Mouse (Mus musculus): ENCODE measurements around the gene Cradd.

Cradd gene

DNA sequence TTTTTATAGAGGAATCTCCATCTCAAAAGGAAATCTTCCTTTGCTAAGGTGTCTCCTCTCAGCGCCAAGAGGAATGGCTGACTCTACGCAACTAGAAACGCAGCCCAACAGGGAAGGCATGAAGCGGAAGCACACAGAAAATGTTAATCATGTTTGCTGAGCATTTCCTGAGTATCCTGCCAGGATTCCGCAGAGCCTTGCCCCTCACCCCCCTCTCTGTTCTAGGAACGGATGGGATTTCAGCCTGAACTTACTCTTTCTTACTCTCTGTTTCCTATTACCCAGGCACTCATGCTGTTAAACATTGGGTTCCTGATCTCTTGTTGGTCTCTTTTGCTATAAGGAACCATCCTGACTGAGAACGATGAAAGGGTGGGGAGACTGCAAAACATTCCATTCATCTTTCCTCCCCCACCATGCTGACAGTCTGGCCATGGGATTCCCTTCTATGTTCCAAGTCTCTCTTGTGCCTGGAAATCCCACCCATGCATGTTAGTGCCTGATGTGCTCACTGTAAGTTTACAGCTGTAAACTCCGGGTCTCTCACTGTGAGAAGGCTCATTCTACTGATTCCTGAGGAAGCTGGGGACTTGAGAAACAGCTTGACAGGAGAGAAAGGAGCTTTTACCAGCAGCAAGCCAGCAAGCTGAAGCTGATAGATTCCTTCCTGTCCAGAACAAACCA lies 161.1 kb downstream of the Cradd start:
- DNase-seq (ENCODE audit: low read depth, low spot score) = no peak

- no peak for DNase-seq (ENCODE audit: low read depth, low spot score)
These were observed 164.2 kb downstream of the Cradd start for GRCm38 (mm10) chr10:95159675-95160256.

GRCm38 (mm10) chr10:95156410-95156809 lies 167.5 kb downstream of the Cradd start:
- DNase-seq (ENCODE audit: low read depth, low spot score) = peak; percentile 52

GRCm38 (mm10) chr10:95154675-95155074 lies 169.3 kb downstream of the Cradd start:
- DNase-seq (ENCODE audit: low read depth, low spot score) = no peak

DNA sequence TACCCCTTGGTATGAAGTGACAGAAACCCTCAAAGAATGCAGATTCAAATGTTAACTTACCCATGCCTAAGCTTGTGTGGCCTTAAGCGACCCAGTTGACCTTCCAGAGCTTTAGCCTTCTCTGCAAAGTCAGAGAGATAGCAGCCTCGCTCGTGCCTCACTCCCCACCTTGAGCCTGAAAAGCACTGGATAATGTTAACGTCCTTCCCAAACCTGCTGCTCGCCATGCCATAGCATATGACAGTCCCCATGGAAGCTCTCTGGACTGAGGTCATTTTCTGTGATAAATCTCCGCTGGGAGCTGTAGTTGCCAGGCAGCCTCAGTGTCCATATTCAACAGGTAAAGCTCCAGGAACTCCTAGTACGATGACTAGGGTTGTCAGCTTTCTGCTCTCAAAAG lies 170.7 kb downstream of the Cradd start:
- DNase-seq (ENCODE audit: low read depth, low spot score) = no peak

DNA sequence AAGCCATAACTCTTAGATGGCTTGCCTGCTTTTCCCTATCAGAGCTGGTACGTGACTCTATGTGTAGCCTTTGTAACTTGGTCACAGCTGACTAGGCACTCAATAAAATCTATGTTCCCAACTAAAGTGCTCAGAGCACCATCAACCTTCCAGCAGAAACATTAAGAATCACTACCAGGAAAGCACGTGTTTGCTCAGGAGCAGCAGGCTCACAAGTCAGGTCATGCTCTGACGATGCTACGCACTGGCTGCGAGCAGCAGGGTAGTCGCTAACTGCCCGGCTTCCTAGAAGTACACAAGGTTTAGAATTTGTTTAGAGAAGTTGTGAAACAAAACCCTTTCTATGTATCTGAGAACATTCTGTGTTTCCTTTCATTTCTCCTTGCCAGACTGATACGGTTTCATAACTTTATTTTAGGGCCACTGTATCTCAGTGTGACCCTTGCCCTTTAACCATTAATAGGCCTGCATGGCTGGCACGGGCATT lies 171.4 kb downstream of the Cradd start:
- DNase-seq (ENCODE audit: low read depth, low spot score) = no peak

- peak; percentile 70 for DNase-seq (ENCODE audit: low read depth, low spot score)
These were observed 172.7 kb downstream of the Cradd start for GRCm38 (mm10) chr10:95151012-95151768.

GRCm38 (mm10) chr10:95149666-95150065 lies 174.3 kb downstream of the Cradd start:
- DNase-seq (ENCODE audit: low read depth, low spot score) = no peak

DNA sequence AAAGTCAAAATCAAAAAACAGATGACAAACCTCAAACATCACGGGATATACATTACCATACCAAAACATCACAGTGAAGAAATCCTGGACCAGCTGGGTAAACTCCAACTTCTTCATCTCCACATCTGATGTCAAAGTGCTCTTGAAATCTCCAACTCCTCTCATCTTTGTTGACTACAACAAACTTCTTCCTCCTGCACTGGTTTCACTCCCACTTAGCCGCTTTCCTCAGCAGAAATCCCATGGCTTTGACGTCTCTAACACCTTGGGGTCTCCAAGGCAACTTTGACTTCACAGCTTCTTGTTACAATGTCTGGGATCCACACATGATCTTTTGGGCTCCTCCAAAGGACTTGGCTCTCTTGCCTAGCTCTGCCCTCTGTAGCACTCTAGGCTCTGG lies 175.3 kb downstream of the Cradd start:
- DNase-seq (ENCODE audit: low read depth, low spot score) = no peak

GRCm38 (mm10) chr10:95147136-95147901 lies 176.6 kb downstream of the Cradd start:
- DNase-seq (ENCODE audit: low read depth, low spot score) = no peak

DNA sequence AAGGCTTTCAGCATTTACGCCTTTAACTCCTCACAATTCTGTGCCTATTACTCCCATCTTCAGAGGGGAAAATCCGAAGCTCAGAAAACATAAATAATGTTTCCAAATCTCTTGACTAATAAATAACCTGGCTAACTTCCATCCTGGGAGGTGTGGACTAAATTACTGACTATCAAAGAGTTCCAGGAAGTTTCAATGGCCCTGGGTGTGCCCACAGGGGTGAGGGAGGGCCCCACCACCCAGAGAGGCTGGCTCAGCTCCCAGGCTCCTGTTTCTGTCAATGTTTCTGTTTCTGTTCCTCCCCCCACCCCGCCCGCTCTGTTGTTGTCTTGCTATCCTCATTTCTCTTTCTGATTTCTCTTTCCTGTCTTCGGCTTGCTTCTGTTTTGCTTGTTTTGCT lies 177.4 kb downstream of the Cradd start:
- DNase-seq (ENCODE audit: low read depth, low spot score) = peak; percentile 11

DNA sequence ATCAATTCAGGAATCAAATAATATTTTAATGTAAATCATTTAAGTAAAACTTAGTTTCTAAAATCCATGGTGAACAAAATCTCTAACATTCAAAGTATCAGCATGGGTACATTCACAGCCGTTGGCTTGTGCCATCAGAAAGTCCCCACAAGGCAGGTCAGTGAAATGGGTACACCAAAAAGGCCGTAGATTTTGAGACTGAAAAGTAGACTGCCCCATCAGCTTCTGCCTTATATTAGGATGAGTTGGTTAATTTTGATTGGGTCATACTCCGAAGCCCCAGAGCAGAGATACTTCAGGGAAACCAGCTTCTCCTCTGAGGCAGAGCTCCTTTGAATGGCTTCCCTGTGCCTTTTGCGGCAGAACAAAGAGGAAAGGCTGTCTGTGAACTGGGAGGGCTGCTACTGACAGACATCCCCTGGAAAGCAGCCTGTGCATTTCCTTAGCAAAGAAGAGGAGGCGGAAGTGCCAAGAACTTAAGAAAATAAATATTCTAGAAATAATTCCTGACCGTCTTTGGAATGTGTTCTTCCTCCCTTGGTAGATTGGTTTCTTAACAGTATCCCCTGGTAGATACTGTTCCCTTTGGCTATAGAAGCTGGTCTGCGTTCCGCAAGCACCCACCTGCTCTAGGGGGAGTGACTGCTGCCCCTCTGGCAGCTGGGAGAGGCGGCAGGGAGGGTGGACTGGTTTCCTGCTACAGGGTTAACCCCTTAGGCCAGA lies 178.6 kb downstream of the Cradd start:
- no peak for DNase-seq (ENCODE audit: low read depth, low spot score)

GRCm38 (mm10) chr10:95144414-95145130 lies 179.4 kb downstream of the Cradd start:
- DNase-seq (ENCODE audit: low read depth, low spot score) = no peak

GRCm38 (mm10) chr10:95143446-95144114 lies 180.4 kb downstream of the Cradd start:
- no peak for DNase-seq (ENCODE audit: low read depth, low spot score)

DNA sequence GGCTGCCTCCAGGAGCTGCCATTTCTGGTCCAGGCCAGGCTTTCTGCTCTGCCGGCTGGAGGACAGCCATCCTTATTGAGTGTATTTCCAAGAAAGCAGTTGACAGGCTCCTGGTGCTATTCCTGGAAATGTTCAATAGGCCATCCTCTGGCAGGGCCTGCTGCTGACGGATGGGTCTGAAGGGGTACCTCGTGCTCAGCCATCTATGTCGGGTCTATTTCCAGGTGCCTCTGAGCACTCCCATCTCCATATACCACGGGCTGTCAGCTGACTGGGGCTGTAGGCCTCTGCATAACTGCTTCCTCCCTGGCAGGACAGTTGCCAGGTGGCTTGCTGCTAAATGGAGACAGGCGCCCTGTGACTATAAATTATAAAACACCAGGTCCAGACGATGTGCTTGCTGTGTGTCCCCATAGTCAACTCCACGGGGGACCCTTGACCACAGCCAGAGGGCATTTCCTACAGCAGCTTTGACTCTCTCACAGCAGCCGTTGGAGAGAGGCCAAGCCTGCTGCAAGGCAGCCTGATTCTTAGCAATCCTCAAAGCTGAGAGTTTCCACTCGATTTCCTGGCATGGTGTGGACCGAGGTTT lies 181.0 kb downstream of the Cradd start:
- DNase-seq (ENCODE audit: low read depth, low spot score) = peak; percentile 21

DNA sequence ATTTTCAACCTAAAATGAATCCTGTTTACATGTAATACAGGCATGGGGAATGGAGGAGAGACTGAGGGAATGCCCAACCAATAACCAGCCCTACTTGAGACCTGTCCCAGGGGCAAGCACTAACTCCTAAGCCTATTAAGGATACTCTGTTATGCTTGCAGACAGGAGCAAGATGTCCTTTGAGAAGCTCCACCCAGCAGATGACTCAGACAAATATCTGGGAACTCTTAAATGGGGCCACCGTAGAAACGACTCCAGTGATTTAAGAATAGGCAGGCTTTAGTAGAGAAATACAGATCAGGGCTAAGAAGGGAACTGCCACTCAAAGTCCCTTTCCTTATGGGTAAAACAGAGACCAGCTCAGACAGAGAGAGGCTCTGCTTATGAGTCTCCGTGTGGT lies 182.9 kb downstream of the Cradd start:
- DNase-seq (ENCODE audit: low read depth, low spot score) = no peak

DNA sequence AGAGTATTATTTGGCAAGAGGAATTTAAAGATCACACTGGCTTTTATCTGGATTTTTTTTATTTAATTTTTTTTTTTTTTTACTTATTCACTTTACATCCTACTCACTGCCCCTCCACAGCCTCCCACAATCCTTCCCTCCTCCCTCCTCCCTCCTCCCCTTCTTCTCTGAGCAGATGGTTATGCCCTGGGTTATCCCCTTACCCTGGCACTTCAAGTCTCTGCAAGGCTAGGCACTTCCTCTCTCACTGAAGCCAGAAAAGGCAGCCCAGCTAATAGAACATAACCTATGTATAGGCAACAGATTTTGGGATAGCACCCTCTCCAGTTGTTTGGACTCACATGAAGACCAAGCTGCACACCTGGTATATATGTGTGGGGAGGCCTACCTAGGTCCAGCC lies 183.7 kb downstream of the Cradd start:
- no peak for DNase-seq (ENCODE audit: low read depth, low spot score)

DNA sequence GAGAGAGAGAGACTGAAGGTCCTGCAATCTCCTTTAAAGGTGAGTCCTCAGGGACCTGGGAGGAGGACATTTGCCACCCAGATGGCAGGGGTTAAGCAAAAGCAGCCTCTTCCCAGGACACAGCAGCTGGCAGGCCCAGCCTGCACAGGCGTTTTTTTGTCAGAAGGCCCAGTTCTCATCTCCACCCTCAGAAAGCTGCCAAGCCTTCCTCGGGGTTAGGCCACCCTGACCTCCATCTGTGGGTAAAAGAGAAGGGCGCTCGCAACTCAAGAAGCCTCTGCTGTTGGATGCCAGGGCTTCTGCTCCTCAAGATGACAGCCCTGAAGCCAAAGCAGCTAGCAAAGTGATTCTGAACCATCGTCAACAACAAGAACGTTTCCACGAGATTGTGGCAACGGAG lies 184.3 kb downstream of the Cradd start:
- no peak for DNase-seq (ENCODE audit: low read depth, low spot score)

GRCm38 (mm10) chr10:95133057-95133456 lies 190.9 kb downstream of the Cradd start:
- no peak for DNase-seq (ENCODE audit: low read depth, low spot score)

Measured in A20 (cell line).